Mouse (Mus musculus) MEL (cell line): ENCODE results near the gene Coro1a. TPM values are rescaled to one million over a fixed set of nuclear protein-coding genes. Genes with fewer than 3 reads are reported as not detected.

ENCODE experiments used
- DNase-seq: peaks from one replicate; pipeline ENCODE4 v3.0.0; 2011; ENCODE audit warnings: low read depth, low spot score
- H3K27ac ChIP-seq: 2 replicates; pipeline ENCODE4 v1.5.1; 2012; ENCODE audit warnings: low read depth, mild to moderate bottlenecking, control low read depth, low read length, moderate library complexity; ENCODE audit not compliant: control insufficient read depth
- H3K27me3 ChIP-seq, 2 experiments: fragments of 150-350 bp in 1 of 2; sonication (generic) in 1 of 2; 2 replicates each; pipeline ENCODE4 v1.6.1; 2012; ENCODE audit warnings: low read length in 2 of 2, mild to moderate bottlenecking in 2 of 2, improper control_type of control experiment in 1 of 2, moderate library complexity in 1 of 2; ENCODE audit not compliant: insufficient read depth in 2 of 2, control insufficient read depth in 1 of 2
- H3K36me3 ChIP-seq, 2 experiments: 2 replicates each; pipeline ENCODE4 v1.6.1; 2012 to 2014; ENCODE audit warnings: low read length in 2 of 2, improper control_type of control experiment in 1 of 2, inconsistent platforms in 1 of 2, mild to moderate bottlenecking in 1 of 2; ENCODE audit not compliant: insufficient read depth in 2 of 2, control insufficient read depth in 1 of 2
- H3K4me1 ChIP-seq, 2 experiments: fragments of 150-350 bp in 1 of 2; sonication (generic) in 1 of 2; 2 replicates each; pipeline ENCODE4 v1.6.1; 2012; ENCODE audit warnings: low read length in 2 of 2, improper control_type of control experiment in 1 of 2, mild to moderate bottlenecking in 1 of 2; ENCODE audit not compliant: insufficient read depth in 2 of 2, control insufficient read depth in 1 of 2
- H3K4me3 ChIP-seq, 2 experiments: fragments of 150-350 bp in 1 of 2; sonication (generic) in 1 of 2; 2 replicates each; pipeline ENCODE4 v1.5.1; 2012; ENCODE audit warnings: low read depth in 2 of 2, low read length in 2 of 2, mild to moderate bottlenecking in 2 of 2, moderate library complexity in 2 of 2, control low read depth in 1 of 2, improper control_type of control experiment in 1 of 2; ENCODE audit not compliant: control insufficient read depth in 1 of 2, insufficient read depth in 1 of 2
- H3K79me2 ChIP-seq: 2 replicates; pipeline ENCODE4 v1.6.1; 2012; ENCODE audit warnings: mild to moderate bottlenecking, low read length, moderate library complexity; ENCODE audit not compliant: control insufficient read depth, poor library complexity, insufficient read depth
- H3K9ac ChIP-seq: 2 replicates; pipeline ENCODE4 v1.6.1; 2012; ENCODE audit warnings: low read depth, mild to moderate bottlenecking, control low read depth, low read length, moderate library complexity; ENCODE audit not compliant: control insufficient read depth, poor library complexity, severe bottlenecking
- H3K9me3 ChIP-seq: fragments of 150-350 bp; sonication (generic); replicated peaks from 2 replicates; pipeline ENCODE4 v1.6.1; 2012; ENCODE audit warnings: mild to moderate bottlenecking, low read length, improper control_type of control experiment, moderate library complexity; ENCODE audit not compliant: insufficient read depth
- BHLHE40 ChIP-seq: IDR thresholded peaks from 2 replicates; pipeline ENCODE4 v1.6.1; 2012; ENCODE audit warnings: low read depth, mild to moderate bottlenecking, inconsistent platforms, low read length, improper control_type of control experiment, borderline replicate concordance
- CHD1 ChIP-seq: IDR thresholded peaks from 2 replicates; pipeline ENCODE4 v1.6.1; 2012; ENCODE audit warnings: low read depth, mild to moderate bottlenecking, inconsistent platforms, low read length, improper control_type of control experiment
- ETS1 ChIP-seq: IDR thresholded peaks from 2 replicates; pipeline ENCODE4 v1.6.1; 2012; ENCODE audit warnings: low read depth, mild to moderate bottlenecking, inconsistent platforms, low read length, improper control_type of control experiment, moderate library complexity
- GATA1 ChIP-seq: IDR thresholded peaks from 2 replicates; pipeline ENCODE4 v1.6.1; 2011; ENCODE audit warnings: low read depth, low read length, improper control_type of control experiment
- HCFC1 ChIP-seq: IDR thresholded peaks from 2 replicates; pipeline ENCODE4 v1.6.1; 2012; ENCODE audit warnings: low read depth, mild to moderate bottlenecking, inconsistent platforms, low read length, improper control_type of control experiment, moderate library complexity
- JUND ChIP-seq: IDR thresholded peaks from 2 replicates; pipeline ENCODE4 v1.6.1; 2011; ENCODE audit warnings: low read depth, mild to moderate bottlenecking, improper control_type of control experiment, low read length
- MAFK ChIP-seq: IDR thresholded peaks from 2 replicates; pipeline ENCODE4 v1.6.1; 2011; ENCODE audit warnings: low read depth, mild to moderate bottlenecking, low read length, improper control_type of control experiment, borderline replicate concordance
- MAZ ChIP-seq: IDR thresholded peaks from 2 replicates; pipeline ENCODE4 v1.6.1; 2012; ENCODE audit warnings: low read depth, mild to moderate bottlenecking, inconsistent platforms, low read length, improper control_type of control experiment
- MEF2A ChIP-seq: IDR thresholded peaks from 2 replicates; pipeline ENCODE4 v1.6.1; 2014; ENCODE audit warnings: low read depth, mild to moderate bottlenecking, inconsistent platforms, low read length, improper control_type of control experiment; ENCODE audit not compliant: poor library complexity, insufficient replicate concordance, severe bottlenecking; ENCODE audit errors: extremely low read depth
- MXI1 ChIP-seq: IDR thresholded peaks from 2 replicates; pipeline ENCODE4 v1.6.1; 2011; ENCODE audit warnings: mild to moderate bottlenecking, low read depth, low read length, improper control_type of control experiment
- MYB ChIP-seq: IDR thresholded peaks from 2 replicates; pipeline ENCODE4 v1.6.1; 2011; ENCODE audit warnings: mild to moderate bottlenecking, low read depth, low read length, improper control_type of control experiment
- POLR2A ChIP-seq, 2 experiments: IDR thresholded peaks; 2 replicates each; pipeline ENCODE4 v1.6.1; 2011 to 2012; ENCODE audit warnings: low read length in 2 of 2, mild to moderate bottlenecking in 2 of 2, control low read depth in 1 of 2, improper control_type of control experiment in 1 of 2, low read depth in 1 of 2, moderate library complexity in 1 of 2; ENCODE audit not compliant: control insufficient read depth in 1 of 2, insufficient read depth in 1 of 2, poor library complexity in 1 of 2
- POLR2AphosphoS5 ChIP-seq: IDR thresholded peaks from 2 replicates; pipeline ENCODE4 v1.6.1; 2012; ENCODE audit warnings: low read depth, borderline replicate concordance, mild to moderate bottlenecking, inconsistent platforms, low read length, moderate library complexity, mixed read lengths
- TAL1 ChIP-seq: IDR thresholded peaks from 2 replicates; pipeline ENCODE4 v1.6.1; 2012; ENCODE audit warnings: mild to moderate bottlenecking, inconsistent platforms, low read length, moderate library complexity, mixed read lengths
- USF2 ChIP-seq, 2 experiments: IDR thresholded peaks; 2 replicates each; pipeline ENCODE4 v1.6.1; 2011 to 2012; ENCODE audit warnings: improper control_type of control experiment in 2 of 2, low read length in 2 of 2, borderline replicate concordance in 1 of 2, inconsistent platforms in 1 of 2, low read depth in 1 of 2, mild to moderate bottlenecking in 1 of 2; ENCODE audit not compliant: insufficient read depth in 1 of 2
- ZC3H11A ChIP-seq: IDR thresholded peaks from 2 replicates; pipeline ENCODE4 v1.6.1; 2012; ENCODE audit warnings: low read depth, mild to moderate bottlenecking, inconsistent platforms, low read length, improper control_type of control experiment
- polyA plus RNA-seq, 2 experiments: library from polyadenylated mRNA; stranded (reverse) in 1 of 2; unstranded in 1 of 2; fragments of >175 nt in 1 of 2; fragments of >200 nt in 1 of 2; gene quantifications; 2 replicates each; pipeline versions ENCODE4 v1.2.1 to v1.2.4; 2012; ENCODE audit warnings: low replicate concordance in 2 of 2, low read depth in 1 of 2; ENCODE audit not compliant: insufficient read length in 2 of 2, insufficient read depth in 1 of 2, missing spikeins in 1 of 2
- total RNA-seq: library from RNA; depleted of rRNA; stranded (reverse); fragments of 300-350 nt; gene quantifications from 2 replicates; pipeline ENCODE4 v1.2.3, GENCODE M21; 2012

The Coro1a gene
- total and polyA plus RNA-seq, 3 experiments = 195 to 204 TPM; not detected in 1

- H3K27ac ChIP-seq = no peak overlapping the region
- H3K9me3 ChIP-seq = no peaks in the 10 kb centered on the region
- no peak overlapping the region for H3K9ac ChIP-seq
- no peak overlapping the region for H3K4me3 ChIP-seq
- no peaks in the 10 kb centered on the region for H3K27me3 ChIP-seq
- DNase-seq = no peak
- H3K79me2 ChIP-seq = 0 out of 2 replicates have a peak, but pooled peaks cover 1% of the 10 kb centered on the region
- no peak for TF ChIP-seq MAFK
- no peak for TF ChIP-seq BHLHE40
- TF ChIP-seq MYB = no peak
- no peak for TF ChIP-seq CHD1
- no peak for TF ChIP-seq POLR2A (IDR thresholded peaks at IDR 0.05; ENCODE audit: control insufficient read depth in 1 of 2, insufficient read depth in 1 of 2, low read depth in 1 of 2, low read length in 2 of 2, poor library complexity in 1 of 2)
- TF ChIP-seq MXI1 = no peak
- no peak for TF ChIP-seq USF2 (IDR thresholded peaks at IDR 0.05; ENCODE audit: borderline replicate concordance in 1 of 2, insufficient read depth in 1 of 2, low read depth in 1 of 2, low read length in 2 of 2)
- no peak for TF ChIP-seq ZC3H11A
- TF ChIP-seq HCFC1 = no peak
- no peak for TF ChIP-seq GATA1
- TF ChIP-seq POLR2AphosphoS5 = no peak
- TF ChIP-seq MEF2A = no peak
- TF ChIP-seq MAZ = no peak
- no peak for TF ChIP-seq JUND
- TF ChIP-seq TAL1 = no peak
- TF ChIP-seq, all 39 proteins: peak for 0
- Histone ChIP-seq H3K36me3 (peaks cover 8 to 24% of the 10 kb centered on the region in 2 experiments; a peak in 3 of 4 replicates), H3K4me1 (peaks cover 13% of the 10 kb centered on the region in 2 experiments)
Observed at GRCm38 (mm10) chr7:126659771-126660170, 47.8 kb downstream of the Coro1a start.

DNA sequence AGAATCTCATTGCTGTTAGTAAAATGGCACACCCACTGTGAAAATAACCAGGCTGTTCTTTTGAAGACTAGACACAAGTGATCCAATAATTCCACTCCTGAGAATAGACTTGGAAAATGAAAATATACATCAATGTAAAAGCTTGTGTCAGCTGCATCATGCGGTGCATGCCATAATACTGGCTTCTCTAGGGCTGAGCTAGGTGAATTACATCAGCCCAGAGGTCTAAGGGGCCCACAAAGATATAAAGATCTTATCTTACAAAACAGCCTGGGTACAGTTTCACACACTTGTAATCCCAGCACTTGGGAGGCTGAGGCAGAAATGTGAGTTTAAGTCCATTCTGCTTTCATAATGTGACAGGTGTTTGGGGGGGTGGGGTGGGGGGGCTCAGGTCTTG lies 50.1 kb downstream of the Coro1a start:
- no peak overlapping the region for H3K9ac ChIP-seq
- no peak overlapping the region for H3K27ac ChIP-seq
- H3K27me3 ChIP-seq = no peaks in the 10 kb centered on the region
- peaks cover 4% of the 10 kb centered on the region; the same call in 1 of the 2 replicates for H3K79me2 ChIP-seq
- DNase-seq = no peak
- no peaks in the 10 kb centered on the region for H3K9me3 ChIP-seq
- TF ChIP-seq GATA1 (0 out of 2 replicates have a peak, but pooled peaks have one; percentile 24), USF2 (IDR thresholded peaks at IDR 0.05; ENCODE audit: borderline replicate concordance in 1 of 2, insufficient read depth in 1 of 2, low read depth in 1 of 2, low read length in 2 of 2) (no peak), ETS1 (peak; percentile 35; the same call in 1 of the 2 replicates)
- H3K36me3 ChIP-seq = peaks cover 0 to 30% of the 10 kb centered on the region in 2 experiments; a peak in 3 of 4 replicates
- no peak overlapping the region for H3K4me3 ChIP-seq
- H3K4me1 ChIP-seq = peaks cover 16 to 20% of the 10 kb centered on the region in 2 experiments
